Mouse (Mus musculus) megakaryocyte, embryonic 14.5 days (primary cell): ENCODE data around the gene Pigu.

Source experiments
- FLI1 ChIP-seq: IDR thresholded peaks from 2 replicates; pipeline ENCODE4 v1.6.1; 2012; ENCODE audit warnings: low read length, inconsistent platforms, mixed read lengths
- GATA1 ChIP-seq: IDR thresholded peaks from 3 replicates; pipeline ENCODE4 v1.6.1; 2012; ENCODE audit warnings: mixed read lengths, low read length, inconsistent platforms, borderline replicate concordance

DNA sequence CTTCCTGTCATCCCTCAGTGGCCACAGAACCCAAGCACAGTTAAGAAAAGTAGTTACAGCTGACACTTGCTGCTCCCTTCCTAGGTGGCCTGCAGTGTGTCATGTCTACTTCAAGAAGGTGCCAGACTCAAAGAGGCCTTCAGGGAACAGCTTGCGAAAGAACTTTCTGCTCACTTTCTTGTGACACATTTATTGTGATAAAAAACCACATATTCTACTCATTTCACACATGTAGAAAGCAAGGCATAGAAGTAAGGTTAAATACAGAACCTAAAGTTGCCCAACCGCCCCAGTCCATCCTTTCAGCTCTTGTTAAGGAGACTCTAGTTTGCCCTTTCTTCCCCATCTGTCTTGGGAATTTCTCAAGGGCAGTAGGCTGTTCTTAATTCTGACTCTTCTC lies 38.6 kb downstream of the Pigu start:
- no peak for TF ChIP-seq GATA1
- no peak for TF ChIP-seq FLI1
